Mouse (Mus musculus): ENCODE results near the gene Gch1.
"Not testable (repeated sequence)": the region's sequence is repeated elsewhere in the genome, so short reads cannot be mapped to it uniquely, and the experiment has no call there.

Gene Gch1

GRCm38 (mm10) chr14:47165741-47166140 is 23.5 kb downstream of the Gch1 start:
- no peak for DNase-seq (ENCODE audit: low read depth, low spot score)

GRCm38 (mm10) chr14:47165117-47165516 is 24.1 kb downstream of the Gch1 start:
- DNase-seq (ENCODE audit: low read depth, low spot score) = no peak

- DNase-seq (ENCODE audit: low read depth, low spot score) = no peak
Measured at GRCm38 (mm10) chr14:47161921-47162427, 27.2 kb downstream of the Gch1 start.

- no peak for DNase-seq (ENCODE audit: low read depth, low spot score)
Measured at GRCm38 (mm10) chr14:47160051-47160640, 29.1 kb downstream of the Gch1 start.

- no peak for DNase-seq (ENCODE audit: low read depth, low spot score)
Measured at GRCm38 (mm10) chr14:47154303-47154702, 34.9 kb downstream of the Gch1 start.

- DNase-seq (ENCODE audit: low read depth, low spot score) = no peak
Measured at GRCm38 (mm10) chr14:47151306-47151705, 37.9 kb downstream of the Gch1 start.

GRCm38 (mm10) chr14:47144326-47144725 is 44.9 kb downstream of the Gch1 start:
- DNase-seq (ENCODE audit: low read depth, low spot score) = no peak

- DNase-seq (ENCODE audit: low read depth, low spot score) = no peak
Measured at GRCm38 (mm10) chr14:47138853-47139252, 50.4 kb downstream of the Gch1 start.

GRCm38 (mm10) chr14:47136637-47137036 is 52.6 kb downstream of the Gch1 start:
- DNase-seq (ENCODE audit: low read depth, low spot score) = no peak

- DNase-seq (ENCODE audit: low read depth, low spot score) = no peak
Measured at GRCm38 (mm10) chr14:47133948-47134347, 55.3 kb downstream of the Gch1 start.

GRCm38 (mm10) chr14:47127987-47128386 is 61.2 kb downstream of the Gch1 start:
- DNase-seq (ENCODE audit: low read depth, low spot score) = no peak

GRCm38 (mm10) chr14:47117522-47117921 is 71.7 kb downstream of the Gch1 start:
- no peak for DNase-seq (ENCODE audit: low read depth, low spot score)

- no peak for DNase-seq (ENCODE audit: low read depth, low spot score)
Measured at GRCm38 (mm10) chr14:47116062-47116762, 73.0 kb downstream of the Gch1 start.

- no peak for DNase-seq (ENCODE audit: low read depth, low spot score)
Measured at GRCm38 (mm10) chr14:47115154-47115553, 74.1 kb downstream of the Gch1 start.

- no peak for DNase-seq (ENCODE audit: low read depth, low spot score)
Measured at GRCm38 (mm10) chr14:47111341-47111740, 77.9 kb downstream of the Gch1 start.

GRCm38 (mm10) chr14:47110391-47110790 is 78.8 kb downstream of the Gch1 start:
- not testable (repeated sequence) for DNase-seq (ENCODE audit: low read depth, low spot score)

- DNase-seq (ENCODE audit: low read depth, low spot score) = no peak
Measured at GRCm38 (mm10) chr14:47107461-47107860, 81.8 kb downstream of the Gch1 start.

GRCm38 (mm10) chr14:47105755-47106154 is 83.5 kb downstream of the Gch1 start:
- DNase-seq (ENCODE audit: low read depth, low spot score) = no peak

- no peak for DNase-seq (ENCODE audit: low read depth, low spot score)
Measured at GRCm38 (mm10) chr14:47105174-47105557, 84.0 kb downstream of the Gch1 start.

- no peak for DNase-seq (ENCODE audit: low read depth, low spot score)
Measured at GRCm38 (mm10) chr14:47104246-47105173, 84.7 kb downstream of the Gch1 start.
